Mouse (Mus musculus) CH12.LX (cell line): ENCODE results near the gene St3gal3.

ENCODE experiments used
- POLR2A ChIP-seq: IDR thresholded peaks from 2 replicates; pipeline ENCODE4 v1.6.1; 2011; ENCODE audit warnings: low read depth, mild to moderate bottlenecking, improper control_type of control experiment, low read length
- USF1 ChIP-seq: IDR thresholded peaks from 2 replicates; pipeline ENCODE4 v1.6.1; 2014; ENCODE audit warnings: low read depth, mild to moderate bottlenecking, inconsistent platforms, low read length, improper control_type of control experiment
- ZC3H11A ChIP-seq: IDR thresholded peaks from 2 replicates; pipeline ENCODE4 v1.6.1; 2012; ENCODE audit warnings: low read depth, mild to moderate bottlenecking, inconsistent platforms, low read length, improper control_type of control experiment
- ZMIZ1 ChIP-seq: IDR thresholded peaks from 2 replicates; pipeline ENCODE4 v1.6.1; 2012; ENCODE audit warnings: low read depth, mild to moderate bottlenecking, inconsistent platforms, low read length, improper control_type of control experiment

- TF ChIP-seq ZC3H11A (no peak), POLR2A (no peak), ZMIZ1 (no peak), USF1 (no peak)
These were observed 126.2 kb downstream of the St3gal3 start for GRCm38 (mm10) chr4:118008433-118009033.
